Mouse (Mus musculus): ENCODE measurements at regions not wholly inside any gene's neighbourhood (a gene's known extent, or its start where the extent isn't known, plus 50 kb on each side); places are given as distances from the start of the nearest gene placed in this dataset.

DNA sequence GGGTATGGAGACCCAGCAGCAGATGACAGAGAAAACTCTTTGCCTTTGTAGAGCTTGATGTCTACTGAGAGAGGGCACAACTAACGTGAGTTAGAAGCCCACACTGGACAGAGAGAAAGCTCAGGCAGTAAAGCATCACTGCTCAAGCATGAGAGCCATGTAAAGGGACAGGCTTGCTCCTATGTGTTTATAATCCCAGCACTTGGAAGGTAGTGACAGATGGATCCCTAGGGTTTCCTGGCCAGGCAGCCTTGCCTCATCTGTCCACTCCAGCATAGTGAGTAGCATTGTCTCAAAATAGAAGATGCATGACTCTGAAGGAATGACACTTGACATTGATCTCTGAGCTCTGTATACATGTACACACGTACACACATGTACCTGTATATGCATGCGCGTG is 55.9 kb upstream of the Cnksr3 start:
- TF ChIP-seq POLR2A (IDR thresholded peaks at IDR 0.05; ENCODE audit: low read depth, low read length) = no peak
- no peak for TF ChIP-seq CTCF (IDR thresholded peaks at IDR 0.05; ENCODE audit: extremely low read depth, insufficient read length, insufficient replicate concordance, low read depth, low read length)
- H3K27me3 ChIP-seq (ENCODE audit: control insufficient read depth, insufficient read depth, low read length) = no peaks in the 10 kb centered on the region
- WGBS = 92% methylated on average over 4 of the region's 4 CpGs
- no peak overlapping the region for H3K4me3 ChIP-seq (ENCODE audit: low read depth, low read length)
- no peak overlapping the region for H3K27ac ChIP-seq (ENCODE audit: insufficient read depth, low read depth, low read length)
- no peaks in the 10 kb centered on the region for H3K36me3 ChIP-seq (ENCODE audit: control insufficient read depth, insufficient read depth, low read length)
- H3K4me1 ChIP-seq (ENCODE audit: control insufficient read depth, insufficient read depth, insufficient read length, low read length) = no peaks in the 10 kb centered on the region

DNA sequence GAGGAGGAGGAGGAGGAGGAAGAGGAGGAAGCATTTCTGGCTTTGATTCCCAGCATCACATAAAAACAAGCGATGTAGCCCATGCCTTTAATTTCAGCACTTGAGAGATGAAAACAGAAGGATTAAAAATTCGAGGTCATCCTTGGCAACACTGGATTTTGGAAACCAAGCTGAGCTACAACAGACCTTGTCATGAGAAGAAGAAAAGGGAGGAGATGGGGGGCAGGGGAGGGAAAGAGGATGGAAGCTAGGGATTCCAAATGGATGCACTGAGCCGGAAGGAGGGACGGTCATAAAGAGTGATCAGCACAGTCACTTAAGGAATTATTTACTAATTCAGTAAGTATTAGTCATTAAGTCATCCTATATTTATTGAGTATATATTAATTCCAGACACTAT is 55.1 kb upstream of the Cnksr3 start:
- H3K27ac ChIP-seq (ENCODE audit: insufficient read depth, low read depth, low read length) = no peak overlapping the region
- H3K4me1 ChIP-seq (ENCODE audit: control insufficient read depth, insufficient read depth, insufficient read length, low read length) = no peaks in the 10 kb centered on the region
- no peak overlapping the region for H3K4me3 ChIP-seq (ENCODE audit: low read depth, low read length)
- TF ChIP-seq CTCF (IDR thresholded peaks at IDR 0.05; ENCODE audit: extremely low read depth, insufficient read length, insufficient replicate concordance, low read depth, low read length) (no peak), POLR2A (IDR thresholded peaks at IDR 0.05; ENCODE audit: low read depth, low read length) (no peak)
- H3K27me3 ChIP-seq (ENCODE audit: control insufficient read depth, insufficient read depth, low read length) = no peaks in the 10 kb centered on the region
- 66% methylated on average over 4 of the region's 4 CpGs for WGBS
- no peaks in the 10 kb centered on the region for H3K36me3 ChIP-seq (ENCODE audit: control insufficient read depth, insufficient read depth, low read length)

- no peaks in the 10 kb centered on the region for H3K4me1 ChIP-seq (ENCODE audit: control insufficient read depth, insufficient read depth, insufficient read length, low read length)
- H3K27ac ChIP-seq (ENCODE audit: insufficient read depth, low read depth, low read length) = no peak overlapping the region
- H3K36me3 ChIP-seq (ENCODE audit: control insufficient read depth, insufficient read depth, low read length) = no peaks in the 10 kb centered on the region
- no peak overlapping the region for H3K4me3 ChIP-seq (ENCODE audit: low read depth, low read length)
- TF ChIP-seq CTCF (IDR thresholded peaks at IDR 0.05; ENCODE audit: extremely low read depth, insufficient read length, insufficient replicate concordance, low read depth, low read length) (no peak), POLR2A (IDR thresholded peaks at IDR 0.05; ENCODE audit: low read depth, low read length) (no peak)
- H3K27me3 ChIP-seq (ENCODE audit: control insufficient read depth, insufficient read depth, low read length) = no peaks in the 10 kb centered on the region
- 41% methylated on average over 9 of the region's 9 CpGs for WGBS
Measured at GRCm38 (mm10) chr10:7265412-7265811, 53.4 kb upstream of the Cnksr3 start.

DNA sequence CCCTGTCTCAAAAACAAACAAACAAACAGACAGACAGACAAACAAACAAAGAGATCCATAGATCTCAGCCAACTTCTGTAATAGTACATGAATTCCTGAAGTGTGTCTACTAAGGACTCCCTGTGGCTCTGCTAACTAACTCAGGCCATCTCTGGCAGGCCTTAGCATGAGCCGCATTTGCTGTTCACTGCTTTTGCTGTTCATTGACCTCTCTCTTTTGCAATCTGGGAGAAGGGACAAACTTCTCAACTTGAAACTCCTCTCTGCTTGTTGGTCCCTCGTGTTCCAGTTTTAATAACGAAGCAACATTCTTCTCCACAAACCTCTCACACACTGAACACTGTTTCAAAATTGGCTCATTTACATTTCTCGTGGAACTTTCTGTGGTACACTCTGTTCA is 52.7 kb upstream of the Cnksr3 start:
- Histone ChIP-seq H3K4me3 (ENCODE audit: low read depth, low read length) (no peak overlapping the region), H3K27me3 (ENCODE audit: control insufficient read depth, insufficient read depth, low read length) (no peaks in the 10 kb centered on the region), H3K36me3 (ENCODE audit: control insufficient read depth, insufficient read depth, low read length) (no peaks in the 10 kb centered on the region), H3K27ac (ENCODE audit: insufficient read depth, low read depth, low read length) (no peak overlapping the region), H3K4me1 (ENCODE audit: control insufficient read depth, insufficient read depth, insufficient read length, low read length) (no peaks in the 10 kb centered on the region)
- TF ChIP-seq CTCF (IDR thresholded peaks at IDR 0.05; ENCODE audit: extremely low read depth, insufficient read length, insufficient replicate concordance, low read depth, low read length) = no peak
- 81% methylated on average over 4 of the region's 4 CpGs for WGBS

All from small intestine, adult 2 months (tissue).